Mouse (Mus musculus): ENCODE data around the gene Evpl. TPM values are rescaled to one million over a fixed set of nuclear protein-coding genes. Genes with fewer than 3 reads are reported as not detected.
"Not testable (repeated sequence)": the region's sequence is repeated elsewhere in the genome, so short reads cannot be mapped to it uniquely, and the experiment has no call there.

Gene Evpl
- polyA plus RNA-seq (2012; ENCODE audit: insufficient read depth, insufficient read length, low replicate concordance, missing spikeins) = not detected in 2 replicates

GRCm38 (mm10) chr11:116237742-116238395 is at the start of gene Evpl:
TSS of gene Evpl (minus strand) at chr11:116238077.
- Histone ChIP-seq H3K4me3 (ENCODE audit: insufficient read depth, low read depth, low read length) (no peak within 1 kb of the TSS), H3K27ac (ENCODE audit: insufficient read depth, low read depth, low read length) (no peak within 1 kb of the TSS), H3K4me1 (ENCODE audit: control insufficient read depth, insufficient read depth, low read length) (peaks cover under 1% of the 10 kb centered on the region)
- 18% methylated on average over 31 of the region's 31 CpGs for WGBS
- no peak for TF ChIP-seq CTCF (IDR thresholded peaks at IDR 0.05; ENCODE audit: insufficient read depth, low read depth, low read length)
- TF ChIP-seq POLR2A (IDR thresholded peaks at IDR 0.05; ENCODE audit: insufficient read depth, low read depth, low read length) = no peak

- no peak overlapping the region for H3K4me3 ChIP-seq (ENCODE audit: insufficient read depth, low read depth, low read length)
- WGBS = 79% methylated on average over 5 of the region's 5 CpGs
- TF ChIP-seq CTCF (IDR thresholded peaks at IDR 0.05; ENCODE audit: insufficient read depth, low read depth, low read length) (no peak), POLR2A (IDR thresholded peaks at IDR 0.05; ENCODE audit: insufficient read depth, low read depth, low read length) (no peak)
- H3K27ac ChIP-seq (ENCODE audit: insufficient read depth, low read depth, low read length) = no peak overlapping the region
- peaks cover 5% of the 10 kb centered on the region; the same call in 1 of the 2 replicates for H3K4me1 ChIP-seq (ENCODE audit: control insufficient read depth, insufficient read depth, low read length)
These were observed 49.5 kb upstream of the Evpl start for GRCm38 (mm10) chr11:116287351-116287750.

- TF ChIP-seq POLR2A (IDR thresholded peaks at IDR 0.05; ENCODE audit: insufficient read depth, low read depth, low read length) (no peak), CTCF (IDR thresholded peaks at IDR 0.05; ENCODE audit: insufficient read depth, low read depth, low read length) (no peak)
- WGBS = 66% methylated on average over 7 of the region's 7 CpGs
- Histone ChIP-seq H3K27ac (ENCODE audit: insufficient read depth, low read depth, low read length) (no peak overlapping the region), H3K4me3 (ENCODE audit: insufficient read depth, low read depth, low read length) (no peak overlapping the region), H3K4me1 (ENCODE audit: control insufficient read depth, insufficient read depth, low read length) (peaks cover 14% of the 10 kb centered on the region; the same call in 1 of the 2 replicates)
These were observed 47.9 kb upstream of the Evpl start for GRCm38 (mm10) chr11:116285770-116286191.

GRCm38 (mm10) chr11:116283982-116284381 is 46.1 kb upstream of the Evpl start:
- TF ChIP-seq POLR2A (IDR thresholded peaks at IDR 0.05; ENCODE audit: insufficient read depth, low read depth, low read length) (no peak), CTCF (IDR thresholded peaks at IDR 0.05; ENCODE audit: insufficient read depth, low read depth, low read length) (no peak)
- WGBS = 59% methylated on average over 6 of the region's 6 CpGs
- no peak overlapping the region for H3K27ac ChIP-seq (ENCODE audit: insufficient read depth, low read depth, low read length)
- H3K4me3 ChIP-seq (ENCODE audit: insufficient read depth, low read depth, low read length) = no peak overlapping the region
- H3K4me1 ChIP-seq (ENCODE audit: control insufficient read depth, insufficient read depth, low read length) = peaks cover 14% of the 10 kb centered on the region; the same call in 1 of the 2 replicates

GRCm38 (mm10) chr11:116282912-116283521 is 45.1 kb upstream of the Evpl start:
- WGBS = 10% methylated on average over 48 of the region's 48 CpGs
- peaks cover 14% of the 10 kb centered on the region; the same call in 1 of the 2 replicates for H3K4me1 ChIP-seq (ENCODE audit: control insufficient read depth, insufficient read depth, low read length)

GRCm38 (mm10) chr11:116282089-116282488 is 44.2 kb upstream of the Evpl start:
- TF ChIP-seq POLR2A (IDR thresholded peaks at IDR 0.05; ENCODE audit: insufficient read depth, low read depth, low read length) (no peak), CTCF (IDR thresholded peaks at IDR 0.05; ENCODE audit: insufficient read depth, low read depth, low read length) (no peak)
- Histone ChIP-seq H3K4me3 (ENCODE audit: insufficient read depth, low read depth, low read length) (no peak overlapping the region), H3K4me1 (ENCODE audit: control insufficient read depth, insufficient read depth, low read length) (peaks cover 14% of the 10 kb centered on the region; the same call in 1 of the 2 replicates), H3K27ac (ENCODE audit: insufficient read depth, low read depth, low read length) (no peak overlapping the region)
- WGBS = 2% methylated on average over 11 of the region's 11 CpGs

More at GRCm38 (mm10) chr11:116282912-116283521, 45.1 kb upstream of the Evpl start:
- no peak overlapping the region for H3K27ac ChIP-seq (ENCODE audit: insufficient read depth, low read depth, low read length)
- no peak for TF ChIP-seq CTCF (IDR thresholded peaks at IDR 0.05; ENCODE audit: insufficient read depth, low read depth, low read length)
- TF ChIP-seq POLR2A (IDR thresholded peaks at IDR 0.05; ENCODE audit: insufficient read depth, low read depth, low read length) = no peak
- H3K4me3 ChIP-seq (ENCODE audit: insufficient read depth, low read depth, low read length) = no peak overlapping the region

- Histone ChIP-seq H3K4me3 (ENCODE audit: insufficient read depth, low read depth, low read length) (0 out of 2 replicates have a peak overlapping the region, but pooled peaks have one; percentile 0), H3K27ac (ENCODE audit: insufficient read depth, low read depth, low read length) (no peak overlapping the region), H3K4me1 (ENCODE audit: control insufficient read depth, insufficient read depth, low read length) (peaks cover 14% of the 10 kb centered on the region; the same call in 1 of the 2 replicates)
- under 1% methylated on average over 18 of the region's 18 CpGs for WGBS
- TF ChIP-seq CTCF (IDR thresholded peaks at IDR 0.05; ENCODE audit: insufficient read depth, low read depth, low read length) = no peak
- TF ChIP-seq POLR2A (IDR thresholded peaks at IDR 0.05; ENCODE audit: insufficient read depth, low read depth, low read length) = no peak
These were observed 43.8 kb upstream of the Evpl start for GRCm38 (mm10) chr11:116281671-116282070.

- H3K4me1 ChIP-seq (ENCODE audit: control insufficient read depth, insufficient read depth, low read length) = peaks cover 14% of the 10 kb centered on the region; the same call in 1 of the 2 replicates
- TF ChIP-seq POLR2A (IDR thresholded peaks at IDR 0.05; ENCODE audit: insufficient read depth, low read depth, low read length) = no peak
- no peak within 1 kb of the TSS for H3K27ac ChIP-seq (ENCODE audit: insufficient read depth, low read depth, low read length)
- WGBS = 7% methylated on average over 48 of the region's 48 CpGs
- 0 out of 2 replicates have a peak within 1 kb of the TSS, but pooled peaks have one; percentile 0 for H3K4me3 ChIP-seq (ENCODE audit: insufficient read depth, low read depth, low read length)
These were observed 43.1 kb upstream of the Evpl start, which contains the start of gene Galr2 for GRCm38 (mm10) chr11:116280751-116281663. TSS of gene Galr2 (plus strand) at chr11:116280939.

- H3K27ac ChIP-seq (ENCODE audit: insufficient read depth, low read depth, low read length); H3K4me3 ChIP-seq (ENCODE audit: insufficient read depth, low read depth, low read length): not testable (repeated sequence)
- WGBS = 96% methylated on average over 1 of the region's 1 CpGs
- peaks cover 12% of the 10 kb centered on the region for H3K4me1 ChIP-seq (ENCODE audit: control insufficient read depth, insufficient read depth, low read length)
These were observed 39.3 kb upstream of the Evpl start for GRCm38 (mm10) chr11:116277184-116277583.

Data from olfactory bulb, adult 2 months (tissue).